Mouse (Mus musculus): ENCODE measurements around the gene C87977.

GRCm38 (mm10) chr4:144190419-144190818 is 22.7 kb downstream of the C87977 start, which contains the start of gene Oog2:
- TF ChIP-seq MYOD1 (IDR thresholded peaks at IDR 0.05; ENCODE audit: control insufficient read depth in 1 of 3, insufficient read length in 2 of 3, low read depth in 2 of 3) (no peak), USF1 (IDR thresholded peaks at IDR 0.05; ENCODE audit: low read depth) (no peak), TCF12 (IDR thresholded peaks at IDR 0.05; ENCODE audit: insufficient read depth, poor library complexity, severe bottlenecking) (no peak), CEBPB (IDR thresholded peaks at IDR 0.05; ENCODE audit: insufficient read depth, poor library complexity, severe bottlenecking) (no peak), POLR2AphosphoS2 (IDR thresholded peaks at IDR 0.05; ENCODE audit: insufficient read length, low read depth) (no peak), POLR2A (IDR thresholded peaks at IDR 0.05; ENCODE audit: insufficient read length, low read depth) (no peak), SRF (IDR thresholded peaks at IDR 0.05; ENCODE audit: control insufficient read depth, insufficient read length, low read depth) (no peak), E2F4 (IDR thresholded peaks at IDR 0.05; ENCODE audit: insufficient read depth) (no peak), MYOG (IDR thresholded peaks at IDR 0.05; ENCODE audit: control insufficient read depth in 1 of 3, insufficient read depth in 1 of 3, insufficient read length in 2 of 3, low read depth in 2 of 3) (no peak), REST (IDR thresholded peaks at IDR 0.05; ENCODE audit: insufficient read depth, insufficient read length) (no peak)

Data from myocyte (in vitro differentiated cells).